Mouse (Mus musculus) gastrocnemius, postnatal 4 days (tissue): ENCODE data around the gene Tcf21. TPM values are rescaled to one million over a fixed set of nuclear protein-coding genes. Genes with fewer than 3 reads are reported as not detected.

Experiments
- DNase-seq, 2 experiments: peaks; one replicate each; pipeline ENCODE4 v3.0.0; 2021 to 2022; ENCODE audit warnings: low spot score in 2 of 2, mixed read lengths in 2 of 2
- long read RNA-seq, 2 experiments: library from polyadenylated mRNA; stranded (forward); transcript quantifications; one replicate each; pipeline ENCODE4 v2.0.0; 2021
- total RNA-seq, 2 experiments: library from RNA; stranded (reverse); gene quantifications; 2 replicates each; pipeline ENCODE4 v1.2.3; 2021

Gene Tcf21
- total RNA-seq = under 1 TPM; 0.20 to 0.29 TPM
- long read RNA-seq, experiment 1 = 0 reads
- long read RNA-seq, experiment 2 = 0 reads

DNA sequence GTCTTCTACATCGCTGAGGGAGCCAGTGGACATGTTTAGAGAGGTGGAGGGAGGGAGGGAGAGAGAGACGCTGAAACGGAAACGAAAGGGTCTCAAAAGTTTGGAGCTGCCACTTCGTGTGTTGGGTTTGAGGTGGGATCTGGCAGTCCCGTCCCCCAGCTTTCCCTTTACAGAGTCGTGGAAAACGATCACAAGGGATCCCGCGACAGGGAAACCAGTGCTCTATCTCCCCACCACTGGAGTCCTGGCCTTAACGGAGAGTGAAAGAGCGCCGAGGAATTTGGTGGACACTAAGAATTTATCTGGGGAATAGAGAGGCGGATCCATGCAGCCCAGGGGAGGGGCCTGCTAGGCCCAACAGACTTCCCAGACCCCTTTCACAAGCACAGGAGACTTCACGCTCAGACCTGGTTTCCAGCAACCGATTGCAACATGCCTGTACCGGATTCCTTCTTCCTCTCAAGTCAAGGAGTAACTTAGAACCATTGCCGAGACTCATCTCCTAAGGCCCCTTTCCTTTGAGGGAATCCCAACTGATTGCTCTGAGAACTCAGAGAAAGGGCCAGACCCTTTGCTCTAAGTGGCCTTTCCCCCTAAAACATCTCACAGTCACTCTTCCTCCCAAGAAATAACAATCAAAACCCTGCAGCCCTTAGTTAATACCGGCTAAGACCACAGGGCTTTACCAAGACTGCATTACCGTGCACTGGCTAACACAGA, at the start of gene Tcf21:
TSS of gene Tcf21 (minus strand) at position 304 of the 720 bp plus-strand sequence.
- DNase-seq = no peak

DNA sequence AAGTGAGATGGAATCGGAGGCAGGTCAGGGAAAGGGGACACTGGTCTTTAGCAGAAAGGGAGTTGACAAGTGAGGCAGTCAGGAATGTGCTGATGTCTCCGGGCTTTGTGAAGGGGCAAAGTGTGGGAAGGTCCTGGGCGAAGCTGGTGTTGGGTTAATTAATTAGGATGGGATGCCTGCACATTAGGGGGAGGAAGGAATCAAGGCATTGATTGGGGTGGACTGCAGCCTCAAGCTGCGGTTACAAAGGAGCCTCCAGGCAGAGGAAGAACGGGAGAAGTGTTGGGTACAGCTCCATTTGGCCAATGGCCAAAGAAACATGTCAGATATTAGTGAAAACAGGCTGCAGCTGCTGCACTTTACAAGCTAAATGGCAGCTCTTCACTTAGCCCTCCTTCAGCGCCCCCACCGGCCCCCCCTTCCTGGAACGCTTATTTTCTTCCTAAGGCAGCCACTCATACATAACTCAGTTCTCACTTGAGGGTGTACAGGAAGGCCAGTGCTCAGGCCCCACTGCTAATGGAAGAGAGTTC, 48.5 kb upstream of the Tcf21 start:
- DNase-seq = no peak

DNA sequence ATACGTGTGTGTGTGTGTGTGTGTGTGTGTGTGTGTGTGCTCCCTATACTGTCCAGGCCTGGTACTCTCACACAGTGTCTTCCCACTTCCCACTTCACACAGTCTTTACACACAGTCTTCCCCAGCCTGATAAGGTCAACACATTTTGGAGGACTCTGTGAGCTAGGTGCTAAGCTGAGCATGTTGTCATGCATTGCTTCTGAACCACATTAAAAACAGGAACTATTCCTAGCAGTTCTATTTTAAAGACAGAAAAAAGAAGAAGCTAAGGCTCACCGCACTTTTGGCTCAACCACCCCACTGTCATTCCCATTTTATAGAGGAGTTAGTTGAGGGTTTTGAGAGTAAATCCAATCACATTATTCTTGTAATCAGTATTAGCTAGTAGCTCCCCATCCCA, 47.2 kb upstream of the Tcf21 start:
- no peak for DNase-seq

DNA sequence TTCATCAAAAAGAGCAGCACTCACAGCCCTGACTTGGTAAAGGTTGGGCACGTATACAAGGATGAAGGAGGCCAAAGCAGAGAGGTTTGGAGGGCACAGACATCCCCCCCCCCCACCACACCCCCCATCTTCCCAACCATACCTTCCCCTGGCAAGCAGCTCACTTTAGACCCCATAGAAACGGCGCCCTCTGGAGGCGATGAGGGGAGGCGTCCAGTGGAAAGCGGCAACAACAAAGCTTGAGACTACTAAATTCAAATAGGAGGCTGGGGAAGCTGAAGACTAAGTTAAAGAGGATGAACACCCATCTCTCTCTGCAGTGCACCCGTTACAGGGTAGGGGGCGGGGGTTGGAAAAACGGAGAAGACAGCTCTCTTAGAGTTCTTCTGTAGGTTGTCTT, 38.1 kb upstream of the Tcf21 start:
- no peak for DNase-seq

DNA sequence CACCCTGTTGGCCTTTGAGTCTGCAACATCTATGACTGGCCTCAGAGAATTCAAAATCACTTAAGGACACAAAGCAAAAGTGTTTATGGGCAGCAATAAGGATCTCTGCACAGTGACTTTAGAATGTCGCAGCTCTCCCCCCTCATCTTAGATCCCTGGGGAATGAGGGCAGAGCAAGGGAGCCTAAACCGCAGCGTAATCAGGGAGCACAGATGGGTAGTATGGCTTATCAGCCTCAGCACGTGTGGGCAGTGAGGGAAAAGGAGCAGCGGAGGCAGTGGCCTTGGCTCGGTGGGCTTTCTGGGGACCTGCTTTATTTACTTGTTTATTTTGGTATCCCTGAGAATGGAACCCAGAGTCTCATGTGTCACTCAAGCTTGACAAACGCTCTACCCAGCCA, 34.4 kb upstream of the Tcf21 start:
- no peak for DNase-seq

DNA sequence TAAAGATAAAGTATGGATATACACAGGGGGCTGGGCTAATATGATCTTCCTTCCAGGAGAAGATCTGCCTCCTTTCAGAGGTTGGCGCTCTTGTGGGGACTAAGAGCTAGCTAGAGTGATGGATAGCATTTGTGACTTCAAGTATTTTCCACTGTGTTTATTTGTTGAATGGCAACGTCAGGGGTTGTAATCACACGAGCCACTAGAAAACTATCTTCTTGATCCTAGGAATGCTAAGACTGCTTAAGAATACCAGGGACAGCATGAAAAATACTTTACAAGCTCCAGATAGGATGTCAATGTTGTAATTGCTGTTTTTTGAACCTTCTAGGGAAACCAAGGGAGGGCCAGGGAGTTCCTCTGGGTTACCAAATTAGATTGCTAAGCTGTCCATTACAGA, 25.4 kb upstream of the Tcf21 start:
- no peak for DNase-seq

DNA sequence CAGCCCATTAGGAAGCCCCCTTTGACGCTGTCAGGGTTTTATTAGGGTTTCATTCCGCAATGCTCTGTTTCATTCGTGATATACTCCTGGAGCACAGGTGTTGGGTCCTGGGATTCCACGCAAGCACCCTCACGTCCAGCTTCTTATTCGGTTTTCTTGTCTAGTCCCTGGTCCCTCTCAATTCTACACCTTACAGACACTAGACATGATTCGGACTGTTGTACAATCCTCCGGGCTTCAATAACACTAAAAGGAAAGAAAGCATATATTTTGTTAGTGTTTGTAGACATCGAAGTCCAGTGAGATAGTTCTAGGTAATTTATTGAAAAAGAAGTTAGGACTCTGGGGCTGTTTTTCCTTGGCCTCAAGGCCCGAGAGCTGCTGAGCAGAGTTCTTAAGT, 24.8 kb upstream of the Tcf21 start:
- DNase-seq = no peak

DNA sequence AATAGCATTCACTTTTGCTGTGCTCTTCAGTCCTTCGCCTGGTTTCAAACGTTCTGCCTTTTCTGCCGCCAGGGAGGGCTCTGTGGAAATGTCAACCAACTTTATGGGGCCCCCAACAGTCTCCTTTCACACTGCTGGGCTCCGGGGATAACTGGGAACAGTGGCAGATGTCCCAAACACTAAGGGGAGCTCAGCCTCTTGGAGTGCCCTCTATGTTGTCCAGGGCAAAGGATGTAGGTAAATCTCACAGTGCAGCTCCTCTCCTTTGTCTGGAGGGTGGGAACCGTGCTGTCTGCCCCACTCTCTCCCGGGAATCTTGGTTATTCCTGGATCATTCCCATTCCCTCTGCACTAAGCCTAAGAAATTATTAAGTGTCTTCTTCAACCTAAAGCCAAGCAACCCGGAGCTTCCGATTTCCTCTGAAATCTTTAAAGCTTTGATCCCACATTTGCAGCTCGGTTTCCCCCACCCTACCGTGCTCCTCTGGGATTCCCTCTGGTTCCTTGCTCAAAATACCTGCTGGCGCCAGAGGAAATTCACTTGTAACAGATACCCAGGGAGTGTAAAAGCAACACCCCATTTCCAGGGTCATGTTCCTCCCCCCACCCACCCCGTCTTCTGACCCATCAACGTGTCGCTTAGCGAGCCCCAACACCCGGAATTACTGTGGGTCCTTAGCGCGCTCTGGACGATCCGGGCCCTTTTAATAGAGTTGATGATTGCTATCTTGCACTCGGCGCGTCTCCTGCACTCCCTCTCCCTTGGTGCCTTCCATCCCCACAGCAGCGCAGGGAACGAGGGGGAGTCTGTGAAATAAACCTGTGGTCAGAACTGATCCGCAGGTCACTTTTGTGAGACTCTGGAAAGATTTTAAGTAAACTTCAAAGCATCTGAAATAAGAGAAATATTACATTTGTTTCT, 23.7 kb upstream of the Tcf21 start:
- DNase-seq = no peak

DNA sequence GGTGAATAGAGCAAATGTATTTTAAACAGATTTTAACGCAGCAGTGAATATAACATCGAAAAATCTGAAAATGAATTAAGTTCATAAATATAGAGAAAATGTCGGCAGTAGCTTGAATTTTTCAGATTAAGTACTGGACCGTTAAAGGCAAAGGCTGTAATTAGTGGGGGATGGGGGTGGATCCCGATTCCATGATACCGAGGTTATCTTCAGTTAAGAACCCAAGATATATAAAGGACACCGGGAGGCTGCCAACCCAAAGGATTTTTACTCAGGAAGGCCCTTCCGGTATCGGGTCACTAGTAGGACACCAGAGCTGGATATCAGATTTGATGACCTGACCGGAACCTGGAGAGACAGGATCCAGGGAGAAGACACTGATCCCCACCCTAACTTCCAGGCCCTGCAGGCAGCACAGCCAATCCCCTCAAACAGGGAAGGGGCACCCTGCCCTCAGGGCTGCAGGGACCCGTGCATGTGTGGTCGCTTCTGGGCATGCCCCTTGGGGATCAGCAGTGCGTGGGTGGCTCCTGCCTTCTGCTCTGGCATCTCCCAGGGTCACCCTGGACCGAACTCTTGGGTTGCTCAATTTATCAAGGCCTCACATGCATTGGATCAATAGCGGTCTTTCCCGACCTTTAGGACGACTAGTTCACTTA, 22.9 kb upstream of the Tcf21 start:
- DNase-seq = no peak

DNA sequence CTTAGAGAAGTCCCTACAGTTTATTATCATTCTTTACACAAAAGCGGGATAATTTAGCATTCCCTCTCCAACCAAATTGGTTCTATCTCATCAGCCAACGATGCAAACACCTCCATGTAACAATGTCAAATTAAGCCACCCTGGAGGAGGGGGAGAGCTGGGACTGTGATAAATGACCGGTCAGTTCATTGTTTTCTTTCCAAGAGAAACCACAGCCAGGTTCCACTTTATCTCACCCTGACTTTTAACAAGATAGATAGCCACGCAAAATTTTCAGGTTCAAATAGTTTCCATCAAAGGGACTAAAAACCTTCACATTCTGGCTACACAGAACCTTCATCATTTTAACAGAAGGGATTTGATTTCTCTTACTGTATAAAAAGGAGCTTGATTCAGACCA, 22.1 kb upstream of the Tcf21 start:
- DNase-seq = no peak

DNA sequence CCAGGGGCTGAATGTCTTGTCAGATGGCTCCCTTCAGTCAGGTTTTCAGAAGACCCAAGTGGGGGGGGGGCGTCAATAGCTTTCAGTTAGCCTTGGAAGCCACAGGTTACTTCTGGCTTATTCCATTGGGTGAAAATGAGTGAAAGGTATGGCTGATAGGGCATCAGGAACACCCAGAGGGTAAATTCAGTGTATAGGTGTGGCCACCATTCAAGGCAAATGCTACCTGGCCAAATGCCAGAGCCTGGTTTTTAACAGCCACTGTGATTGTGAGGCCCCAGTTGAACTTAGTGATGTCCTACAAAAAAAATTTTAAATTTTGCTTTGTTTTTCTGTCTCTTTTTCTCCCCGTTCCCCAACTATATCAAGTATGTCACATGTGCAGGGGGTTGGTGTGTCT, 6.3 kb upstream of the Tcf21 start:
- no peak for DNase-seq

DNA sequence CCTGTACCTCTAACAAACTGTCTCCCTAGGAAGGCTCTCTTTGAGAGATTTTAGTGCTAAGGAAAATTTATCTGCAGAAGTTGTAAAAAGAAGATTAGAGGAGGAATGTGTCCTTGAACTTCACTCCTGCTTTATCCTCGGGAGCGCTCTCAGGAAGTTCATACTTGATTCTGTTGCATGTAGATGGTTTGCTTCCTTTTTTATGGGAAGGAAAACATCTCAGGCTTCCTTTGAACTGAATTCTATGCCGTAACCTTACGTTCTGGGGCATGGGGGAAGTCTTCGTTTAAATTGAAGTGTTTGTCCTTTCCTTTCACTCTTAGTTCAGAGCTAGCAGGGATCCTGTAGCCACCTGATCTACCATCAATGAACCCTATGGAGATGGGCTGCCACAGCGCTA, 2.9 kb upstream of the Tcf21 start:
- no peak for DNase-seq

DNA sequence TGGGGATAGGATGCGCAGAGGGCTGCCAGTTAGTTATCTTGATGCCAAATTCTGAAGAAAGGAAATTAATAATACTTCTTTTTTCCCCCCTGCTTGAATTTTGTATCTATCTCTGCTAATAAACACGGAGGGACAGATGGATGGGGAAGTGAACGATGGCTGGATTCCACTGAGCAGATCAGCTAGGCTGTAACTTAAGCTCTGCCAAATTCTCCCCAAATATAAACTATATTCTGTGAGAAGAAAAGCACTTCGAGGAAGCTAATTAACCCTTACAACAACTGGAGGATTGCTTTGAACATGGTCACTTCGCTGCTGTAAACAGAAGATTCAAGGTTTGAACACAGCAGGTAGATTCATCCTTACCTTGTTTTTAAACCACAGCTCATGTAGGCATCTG, 2.5 kb upstream of the Tcf21 start:
- no peak for DNase-seq

DNA sequence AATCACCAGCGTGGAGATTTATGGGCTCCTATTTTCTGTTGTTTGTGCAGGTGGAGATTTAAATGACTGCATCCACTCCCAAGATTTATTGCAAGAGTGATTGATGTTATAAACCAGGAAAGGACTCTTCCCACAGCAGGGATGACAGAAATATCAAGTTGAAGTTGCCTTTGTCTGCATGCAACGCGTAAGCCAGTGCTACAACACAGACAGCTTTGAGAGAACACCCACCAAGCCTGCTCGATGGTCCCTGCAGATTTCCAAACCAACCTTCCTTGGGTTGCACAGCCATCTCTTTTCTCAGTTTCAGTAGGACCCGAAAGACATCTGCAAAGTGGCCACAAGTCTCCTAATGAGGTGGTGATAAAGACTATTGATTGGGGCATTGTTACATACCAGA, 1.7 kb upstream of the Tcf21 start:
- DNase-seq = no peak

DNA sequence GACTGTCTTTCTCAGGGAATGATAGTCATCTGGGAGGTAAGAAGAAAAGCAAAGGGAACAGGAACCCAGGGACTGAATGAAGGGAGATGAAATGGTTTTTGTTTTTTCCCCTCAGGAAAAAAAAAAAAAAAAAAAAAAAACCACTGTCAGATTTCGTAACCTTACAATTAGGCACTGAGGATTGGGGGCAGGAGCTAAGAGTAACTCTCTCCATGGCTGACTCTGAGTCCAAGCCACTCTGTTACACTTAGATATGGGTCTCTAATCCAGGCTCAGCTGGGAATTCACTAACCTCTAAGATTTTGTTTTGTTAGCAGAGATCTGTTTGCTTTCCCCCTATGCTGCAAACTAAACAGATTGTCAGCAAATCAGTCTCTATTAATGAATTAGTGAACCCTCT, 1.3 kb upstream of the Tcf21 start:
- DNase-seq = no peak

DNA sequence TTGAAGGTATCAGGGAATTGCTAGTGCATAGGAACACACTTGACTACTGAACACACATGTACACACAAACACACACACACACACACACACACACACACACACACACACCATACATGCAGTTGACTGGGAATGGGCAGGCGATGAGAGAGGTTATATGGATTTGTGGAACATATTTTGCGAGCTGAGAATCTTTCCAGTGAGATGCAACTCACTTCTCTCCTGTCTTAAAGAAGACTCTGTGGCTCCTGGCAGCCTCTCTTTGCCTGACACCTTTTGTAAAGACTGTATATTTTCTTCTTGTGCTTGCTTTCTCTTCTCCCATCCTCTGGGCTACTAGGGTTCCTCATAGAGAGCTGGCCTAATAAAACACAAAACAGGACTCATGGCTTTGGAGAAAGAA, 867 bp upstream of the Tcf21 start:
- DNase-seq = no peak

DNA sequence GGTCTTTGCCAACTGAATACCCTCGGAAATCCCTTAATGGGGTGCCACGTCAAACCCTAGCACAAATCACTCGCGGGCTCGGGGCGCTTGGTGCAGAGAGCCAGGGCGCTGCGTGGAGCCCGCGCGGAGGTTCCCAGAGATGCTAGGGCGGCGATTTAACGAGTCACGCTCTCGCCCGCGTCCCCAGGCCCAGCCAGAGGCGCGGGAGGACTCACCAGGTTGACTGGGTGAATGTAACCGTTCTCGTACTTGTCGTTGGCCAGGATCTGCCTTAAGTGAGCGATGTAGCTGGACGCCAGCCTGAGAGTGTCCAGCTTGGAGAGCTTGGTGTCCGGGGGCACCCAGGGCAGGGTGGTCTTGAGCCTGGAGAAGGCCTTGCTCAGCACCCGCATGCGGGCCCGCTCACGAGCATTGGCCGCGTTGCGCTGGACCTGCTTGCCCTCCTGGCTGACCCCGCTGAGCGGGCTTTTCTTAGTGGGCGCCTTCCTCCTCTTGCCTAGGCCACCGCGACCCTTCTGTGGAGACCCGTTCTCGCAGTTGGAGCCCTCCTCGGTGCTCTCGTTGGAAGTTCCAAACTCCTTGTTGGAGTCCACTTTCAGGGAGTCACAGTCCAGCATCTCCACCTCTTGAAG, 619 bp downstream of the Tcf21 start:
- DNase-seq = no peak

DNA sequence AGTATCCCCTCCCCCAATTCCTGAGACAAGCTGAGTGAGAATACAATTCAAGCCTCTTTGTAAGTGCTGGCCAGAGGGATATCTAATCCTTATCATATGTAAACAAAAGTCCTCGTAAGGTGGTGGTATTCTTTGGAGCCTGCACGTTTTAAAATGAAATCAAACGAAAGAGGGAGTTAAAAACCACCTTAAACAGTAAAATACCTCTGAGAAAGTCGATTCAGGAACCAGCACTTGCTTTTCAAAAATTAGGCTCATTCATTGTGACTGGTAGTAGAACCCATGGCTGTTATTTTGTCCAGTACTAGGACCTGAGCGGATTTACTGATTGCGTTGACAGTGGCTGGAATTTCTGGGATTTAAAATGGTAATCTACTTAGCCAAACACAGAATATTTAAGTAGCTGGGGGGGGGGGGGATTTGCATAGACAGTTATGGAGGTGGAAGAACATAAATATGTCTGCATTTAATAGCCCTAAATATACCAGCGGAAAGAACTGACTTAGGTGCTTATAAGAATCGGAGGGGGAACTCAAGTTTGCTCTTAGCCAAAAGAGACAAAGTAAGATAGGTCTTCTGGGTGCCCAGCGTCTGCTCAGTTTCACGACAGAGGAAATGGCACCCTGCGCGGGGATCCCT, 1.3 kb downstream of the Tcf21 start:
- DNase-seq = no peak

DNA sequence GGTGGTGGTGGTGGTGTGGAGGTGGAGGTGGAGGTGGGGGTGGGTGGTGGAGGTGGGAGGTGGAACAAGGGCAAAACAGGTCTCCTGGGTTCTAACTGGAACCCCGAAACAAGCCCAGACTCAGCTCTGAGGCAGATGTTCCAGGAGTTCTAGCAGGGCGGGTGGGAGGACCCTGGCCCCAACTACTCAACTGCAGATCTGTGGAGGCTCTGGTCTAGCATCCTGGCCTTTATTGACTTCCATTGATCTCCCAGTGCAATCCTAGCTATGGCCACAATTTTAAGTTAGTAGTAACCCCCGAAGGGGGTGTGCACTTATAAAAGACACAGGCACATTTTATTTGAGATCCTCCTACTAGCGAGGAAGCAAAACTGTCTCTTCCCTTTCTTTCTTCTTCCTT, 2.0 kb downstream of the Tcf21 start:
- DNase-seq = no peak

DNA sequence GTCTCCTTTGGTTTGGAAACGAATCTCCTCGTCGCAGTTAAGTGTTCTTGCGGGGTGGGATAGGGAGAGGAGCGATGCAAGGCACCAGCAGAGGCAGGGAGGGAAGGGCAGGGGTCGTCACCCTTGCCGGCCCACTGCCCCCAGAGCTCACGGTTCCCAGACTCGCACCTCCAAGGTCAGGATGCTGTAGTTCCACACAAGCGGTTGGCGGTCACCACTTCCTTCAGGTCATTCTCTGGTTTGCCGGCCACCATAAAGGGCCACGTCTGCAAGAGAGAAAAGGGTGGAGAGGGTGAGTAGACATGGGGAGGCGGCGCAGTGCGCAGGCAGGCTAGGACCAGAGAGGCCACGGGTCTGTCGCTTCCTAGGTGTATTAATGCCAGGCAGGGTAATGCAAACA, 2.4 kb downstream of the Tcf21 start:
- DNase-seq = no peak

DNA sequence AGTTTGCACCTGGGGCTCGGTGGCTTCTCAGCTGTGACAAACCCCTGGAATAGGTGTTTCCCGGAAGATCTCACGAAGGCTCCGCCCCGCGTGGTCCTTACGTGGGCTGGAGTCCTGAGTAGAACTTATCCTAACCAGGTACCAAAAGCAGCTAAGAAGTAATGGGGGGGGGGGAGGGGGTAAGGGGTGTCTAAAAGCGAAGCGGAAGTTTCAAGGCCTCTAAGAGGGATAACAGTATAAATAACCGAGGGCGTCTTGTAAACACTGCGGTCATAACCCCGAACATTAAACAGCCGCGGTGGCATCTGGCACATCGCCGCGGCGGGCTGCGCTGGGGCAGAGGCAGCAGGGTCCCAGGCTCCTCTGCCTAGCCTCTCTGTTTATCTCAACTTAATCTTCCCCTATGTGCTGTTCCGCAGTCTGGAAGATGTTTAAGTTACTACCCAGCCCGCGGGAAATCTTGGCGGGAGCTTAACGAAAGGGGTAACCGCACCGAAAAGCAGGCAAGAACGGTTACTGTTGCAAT, 3.7 kb downstream of the Tcf21 start:
- no peak for DNase-seq
